Mouse (Mus musculus): Measurements from ENCODE around the gene Gnb1l. TPM values are rescaled to one million over a fixed set of nuclear protein-coding genes. Genes with fewer than 3 reads are reported as not detected.
A peak's percentile ranks its signal among the peaks of the same experiment; 100 is the strongest.

The Gnb1l gene
- polyA plus RNA-seq, 1 experiment from 2014 or later = 16.9 TPM

DNA sequence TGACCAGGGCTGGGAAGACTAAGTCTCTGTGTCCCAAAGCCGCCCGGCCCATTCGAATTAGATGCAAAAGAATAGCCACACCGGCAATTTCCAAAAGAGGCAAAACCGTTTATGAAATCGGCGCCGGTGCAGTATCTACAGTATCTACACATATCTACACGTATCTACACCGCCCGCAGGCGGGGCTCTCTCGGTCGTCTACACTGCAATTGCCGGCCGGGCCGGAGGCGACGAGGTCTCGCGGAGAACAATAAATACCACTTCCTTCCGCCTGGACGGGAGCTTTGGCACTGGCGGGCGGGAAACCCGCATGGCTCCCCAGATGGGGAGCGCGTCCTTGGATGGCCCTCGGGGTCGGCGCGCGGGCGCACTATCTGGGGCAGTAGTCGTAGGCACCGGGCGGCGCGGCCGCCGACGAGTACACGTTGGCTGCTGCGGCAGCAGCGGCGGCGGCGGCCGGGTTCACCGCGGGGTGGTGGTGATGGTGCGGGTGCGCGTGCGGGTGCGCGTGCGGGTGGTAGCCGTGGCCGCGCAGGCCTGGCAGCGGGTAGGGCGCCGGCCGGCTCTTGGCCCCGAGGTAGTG, 83.2 kb downstream of the Gnb1l start:
- Histone ChIP-seq H3K27ac (0 out of 2 replicates have a peak overlapping the region, but pooled peaks have one; percentile 41), H3K9me3 (no peaks in the 10 kb centered on the region), H3K4me1 (peaks cover 36% of the 10 kb centered on the region), H3K27me3 (peaks cover 84% of the 10 kb centered on the region), H3K9ac (peak overlapping the region; percentile 28; the same call in 1 of the 2 replicates), H3K4me2 (replicated peaks) (peak overlapping the region; percentile 82), H3K4me3 (peak overlapping the region; percentile 36), H3K36me3 (no peaks in the 10 kb centered on the region)
- ATAC-seq (ENCODE audit: insufficient number of reproducible peaks, insufficient read depth, low FRiP score, low TSS enrichment) = no peak
- 2% methylated on average over 45 of the region's 66 CpGs for WGBS

- H3K36me3 ChIP-seq = no peaks in the 10 kb centered on the region
- peaks cover 29% of the 10 kb centered on the region for H3K4me1 ChIP-seq
- H3K4me2 ChIP-seq (replicated peaks) = peak overlapping the region; percentile 82
- no peak for ATAC-seq (ENCODE audit: insufficient number of reproducible peaks, insufficient read depth, low FRiP score, low TSS enrichment)
- 0 out of 2 replicates have a peak overlapping the region, but pooled peaks have one; percentile 41 for H3K27ac ChIP-seq
- WGBS = 2% methylated on average over 66 of the region's 67 CpGs
- H3K9me3 ChIP-seq = no peaks in the 10 kb centered on the region
- H3K9ac ChIP-seq = peak overlapping the region; percentile 28
- peak overlapping the region; percentile 36 for H3K4me3 ChIP-seq
- H3K27me3 ChIP-seq = peaks cover 92% of the 10 kb centered on the region
Measured at GRCm38 (mm10) chr16:18582426-18583148, 84.1 kb downstream of the Gnb1l start.

DNA sequence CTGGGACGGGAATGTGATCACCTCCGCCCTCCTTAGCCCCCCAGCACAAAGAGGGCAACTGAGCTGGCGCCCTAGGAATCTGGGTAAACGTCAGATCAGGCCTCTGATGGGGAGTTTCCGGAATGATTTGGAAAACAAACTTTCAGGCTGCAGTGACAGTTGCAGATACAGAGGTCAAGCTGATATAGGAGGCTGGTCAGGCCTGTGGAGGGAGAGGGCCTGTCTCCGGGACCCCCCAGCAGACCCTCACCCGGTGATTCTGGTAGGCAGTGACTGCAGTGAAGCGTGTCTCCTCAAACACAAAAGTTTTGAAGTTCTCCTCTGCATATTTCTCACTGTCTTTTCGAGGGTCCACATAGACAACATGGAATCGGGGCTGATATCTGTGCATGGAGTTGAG, 84.7 kb downstream of the Gnb1l start:
- Histone ChIP-seq H3K9ac (no peak overlapping the region), H3K27ac (no peak overlapping the region), H3K9me3 (no peaks in the 10 kb centered on the region), H3K4me3 (0 out of 2 replicates have a peak overlapping the region, but pooled peaks have one; percentile 36), H3K36me3 (no peaks in the 10 kb centered on the region), H3K4me2 (replicated peaks) (peak overlapping the region; percentile 82), H3K27me3 (peaks cover 94% of the 10 kb centered on the region), H3K4me1 (peaks cover 29% of the 10 kb centered on the region)
- no peak for ATAC-seq (ENCODE audit: insufficient number of reproducible peaks, insufficient read depth, low FRiP score, low TSS enrichment)
- 14% methylated on average over 10 of the region's 10 CpGs for WGBS

- H3K27ac ChIP-seq = no peak overlapping the region
- H3K4me1 ChIP-seq = peaks cover 29% of the 10 kb centered on the region
- WGBS = 11% methylated on average over 10 of the region's 10 CpGs
- no peaks in the 10 kb centered on the region for H3K9me3 ChIP-seq
- H3K4me3 ChIP-seq = no peak overlapping the region
- no peak overlapping the region for H3K9ac ChIP-seq
- no peaks in the 10 kb centered on the region for H3K36me3 ChIP-seq
- H3K27me3 ChIP-seq = peaks cover 96% of the 10 kb centered on the region
- peak overlapping the region; percentile 82 for H3K4me2 ChIP-seq (replicated peaks)
- ATAC-seq (ENCODE audit: insufficient number of reproducible peaks, insufficient read depth, low FRiP score, low TSS enrichment) = no peak
Measured at GRCm38 (mm10) chr16:18583673-18584357, 85.3 kb downstream of the Gnb1l start.

DNA sequence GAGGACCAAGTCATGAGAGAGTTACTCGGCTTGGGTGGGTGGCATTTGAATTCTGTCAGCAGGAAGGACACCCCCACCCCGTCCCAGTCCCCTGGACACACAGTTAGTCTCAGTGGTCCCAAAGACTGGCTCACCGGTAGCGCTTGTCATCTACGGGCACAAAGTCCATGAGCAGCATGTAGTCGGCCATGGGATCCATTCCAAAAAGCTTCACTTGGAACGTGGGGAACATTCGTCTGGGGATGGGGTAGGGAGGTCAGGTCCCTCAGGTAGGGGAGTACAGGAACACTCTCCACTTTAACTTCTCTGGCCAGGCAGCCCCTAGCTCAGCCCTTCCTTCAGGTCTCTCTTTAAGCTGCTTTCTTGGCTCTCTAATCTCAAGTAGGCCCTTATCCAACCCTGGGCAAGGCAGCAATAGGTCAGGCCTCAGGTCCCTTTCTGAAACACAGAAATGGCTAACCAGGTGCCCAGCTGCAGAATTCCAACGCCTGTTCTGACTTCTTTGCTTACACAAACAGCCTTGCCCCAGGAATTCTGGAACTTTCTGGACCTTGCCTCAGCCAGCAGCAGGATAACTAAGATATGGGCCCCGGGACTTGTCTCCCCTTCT, 86.5 kb downstream of the Gnb1l start:
- H3K9ac ChIP-seq = peak overlapping the region; percentile 72

GRCm38 (mm10) chr16:18585676-18586075, 87.2 kb downstream of the Gnb1l start:
- H3K4me2 ChIP-seq (replicated peaks) = peak overlapping the region; percentile 82

More for the DNA sequence above, 86.5 kb downstream of the Gnb1l start:
- Histone ChIP-seq H3K27ac (no peak overlapping the region), H3K4me3 (peak overlapping the region; percentile 53), H3K4me1 (peaks cover 29% of the 10 kb centered on the region), H3K4me2 (replicated peaks) (peak overlapping the region; percentile 82), H3K9me3 (no peaks in the 10 kb centered on the region), H3K27me3 (peaks cover 99% of the 10 kb centered on the region), H3K36me3 (no peaks in the 10 kb centered on the region)
- WGBS = 13% methylated on average over 10 of the region's 10 CpGs
- no peak for ATAC-seq (ENCODE audit: insufficient number of reproducible peaks, insufficient read depth, low FRiP score, low TSS enrichment)

GRCm38 (mm10) chr16:18586076-18586905, 87.8 kb downstream of the Gnb1l start:
- H3K27me3 ChIP-seq = peaks cover 99% of the 10 kb centered on the region
- H3K4me2 ChIP-seq (replicated peaks) = peak overlapping the region; percentile 82
- H3K9ac ChIP-seq = peak overlapping the region; percentile 72
- 1% methylated on average over 83 of the region's 83 CpGs for WGBS
- H3K27ac ChIP-seq = peak overlapping the region; percentile 77
- peak overlapping the region; percentile 53 for H3K4me3 ChIP-seq
- H3K9me3 ChIP-seq = no peaks in the 10 kb centered on the region
- H3K36me3 ChIP-seq = no peaks in the 10 kb centered on the region
- ATAC-seq (ENCODE audit: insufficient number of reproducible peaks, insufficient read depth, low FRiP score, low TSS enrichment) = no peak
- H3K4me1 ChIP-seq = peaks cover 30% of the 10 kb centered on the region

More at GRCm38 (mm10) chr16:18585676-18586075, 87.2 kb downstream of the Gnb1l start:
- WGBS = 9% methylated on average over 10 of the region's 10 CpGs
- H3K4me3 ChIP-seq = peak overlapping the region; percentile 53
- H3K27me3 ChIP-seq = peaks cover 99% of the 10 kb centered on the region
- no peak for ATAC-seq (ENCODE audit: insufficient number of reproducible peaks, insufficient read depth, low FRiP score, low TSS enrichment)
- peaks cover 31% of the 10 kb centered on the region for H3K4me1 ChIP-seq
- peak overlapping the region; percentile 72 for H3K9ac ChIP-seq
- no peaks in the 10 kb centered on the region for H3K9me3 ChIP-seq
- H3K27ac ChIP-seq = no peak overlapping the region
- no peaks in the 10 kb centered on the region for H3K36me3 ChIP-seq

DNA sequence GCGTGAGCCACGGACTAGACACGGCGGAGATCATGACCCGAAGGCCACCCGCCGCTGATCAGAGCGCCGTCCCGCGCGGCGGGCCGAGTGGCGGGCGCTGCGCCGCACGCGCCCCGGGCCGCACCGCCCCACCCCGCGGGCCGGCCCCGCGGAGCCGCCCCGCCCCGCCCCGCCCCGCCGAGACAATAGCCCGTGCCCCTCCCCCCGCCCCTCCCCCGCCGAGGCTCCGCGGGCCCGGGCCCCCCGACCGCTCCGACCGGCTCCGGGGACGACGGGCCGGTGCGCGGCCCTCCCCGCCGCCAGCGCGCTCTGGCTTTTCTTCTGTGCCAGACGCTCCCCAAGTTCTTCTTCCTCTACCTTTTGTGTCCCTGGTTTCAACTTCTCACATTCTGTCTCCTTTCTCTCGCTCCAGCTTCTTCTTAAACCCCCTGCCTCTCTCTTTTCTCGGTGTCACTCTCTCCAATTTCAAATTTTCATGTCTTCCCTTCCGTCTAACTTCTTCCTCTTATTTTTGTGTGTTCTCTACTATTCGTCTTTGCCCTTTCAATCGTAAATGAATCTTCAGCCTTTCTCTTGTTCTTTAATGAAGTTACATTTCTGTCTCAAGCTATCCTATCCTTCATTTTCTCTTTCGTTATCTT, 88.5 kb downstream of the Gnb1l start:
- H3K9ac ChIP-seq = peak overlapping the region; percentile 72

DNA sequence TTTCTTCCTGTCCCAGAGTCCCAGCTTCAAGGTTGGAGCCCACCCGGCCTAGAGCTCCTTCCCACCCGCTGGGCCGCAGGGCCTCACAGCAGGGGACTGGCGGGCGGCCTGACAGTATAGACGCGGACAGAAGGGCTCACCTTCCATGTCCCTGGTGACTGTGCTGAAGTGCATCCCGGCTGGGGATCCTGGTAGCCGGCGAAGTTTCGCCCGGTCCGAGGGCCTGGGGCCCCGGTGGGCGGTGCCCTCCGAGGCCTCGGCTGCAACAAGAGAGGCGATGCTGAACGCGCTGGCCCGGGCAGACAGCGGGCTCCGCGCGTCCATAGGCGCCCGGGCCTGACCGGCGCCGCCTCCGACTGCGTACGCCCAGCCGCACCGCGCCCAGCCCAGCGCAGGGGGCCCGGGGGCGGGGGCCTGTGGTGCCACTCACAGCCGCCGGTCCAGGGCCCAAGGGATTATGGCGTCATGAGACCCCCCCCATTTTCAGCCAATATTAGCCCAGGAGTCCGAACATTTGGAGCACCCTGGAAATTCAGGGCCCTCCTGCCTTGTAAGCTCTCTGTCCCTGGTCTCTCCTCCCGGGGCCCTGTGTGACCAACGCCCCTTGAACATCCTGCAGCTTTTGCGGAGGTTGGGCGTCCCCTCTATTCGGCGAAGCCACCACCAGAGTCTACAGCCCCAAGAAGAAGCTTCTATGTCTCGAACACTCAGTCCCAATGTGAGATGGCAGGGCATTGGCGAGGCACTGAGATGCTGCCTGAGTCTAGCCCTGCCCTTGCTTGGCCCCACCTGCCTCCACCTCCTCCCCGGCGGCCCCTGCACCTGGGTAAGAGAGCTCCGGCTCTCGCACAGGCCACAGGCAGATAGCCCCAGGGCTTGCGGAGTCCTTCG, 89.6 kb downstream of the Gnb1l start:
- H3K4me2 ChIP-seq (replicated peaks) = peak overlapping the region; percentile 82
- no peaks in the 10 kb centered on the region for H3K36me3 ChIP-seq
- ATAC-seq (ENCODE audit: insufficient number of reproducible peaks, insufficient read depth, low FRiP score, low TSS enrichment) = no peak
- H3K9ac ChIP-seq = peak overlapping the region; percentile 44; the same call in 1 of the 2 replicates
- 0 out of 2 replicates have a peak overlapping the region, but pooled peaks have one; percentile 54 for H3K27ac ChIP-seq
- H3K9me3 ChIP-seq = no peaks in the 10 kb centered on the region
- under 1% methylated on average over 57 of the region's 57 CpGs for WGBS
- H3K4me1 ChIP-seq = peaks cover 28% of the 10 kb centered on the region
- peaks cover 97% of the 10 kb centered on the region for H3K27me3 ChIP-seq
- H3K4me3 ChIP-seq = peak overlapping the region; percentile 53

More for the DNA sequence above, 88.5 kb downstream of the Gnb1l start:
- H3K9me3 ChIP-seq = no peaks in the 10 kb centered on the region
- H3K4me2 ChIP-seq (replicated peaks) = peak overlapping the region; percentile 82
- 2% methylated on average over 24 of the region's 62 CpGs for WGBS
- no peaks in the 10 kb centered on the region for H3K36me3 ChIP-seq
- H3K4me1 ChIP-seq = peaks cover 30% of the 10 kb centered on the region
- ATAC-seq (ENCODE audit: insufficient number of reproducible peaks, insufficient read depth, low FRiP score, low TSS enrichment) = no peak
- peak overlapping the region; percentile 77 for H3K27ac ChIP-seq
- H3K27me3 ChIP-seq = peaks cover 99% of the 10 kb centered on the region
- H3K4me3 ChIP-seq = peak overlapping the region; percentile 53

- Histone ChIP-seq H3K27ac (0 out of 2 replicates have a peak overlapping the region, but pooled peaks have one; percentile 54), H3K27me3 (peaks cover 97% of the 10 kb centered on the region), H3K9ac (peak overlapping the region; percentile 25; the same call in 1 of the 2 replicates), H3K4me1 (peaks cover 28% of the 10 kb centered on the region), H3K4me3 (peak overlapping the region; percentile 53; the same call in 1 of the 2 replicates), H3K4me2 (replicated peaks) (peak overlapping the region; percentile 82), H3K36me3 (no peaks in the 10 kb centered on the region), H3K9me3 (no peaks in the 10 kb centered on the region)
- no peak for ATAC-seq (ENCODE audit: insufficient number of reproducible peaks, insufficient read depth, low FRiP score, low TSS enrichment)
- 4% methylated on average over 31 of the region's 31 CpGs for WGBS
Measured at GRCm38 (mm10) chr16:18588738-18589055, 90.2 kb downstream of the Gnb1l start.
